Comparison of ENCODE assay signal across 23 mouse cellular contexts in genomic region chr12:21163706-21164105, GRCm38 (mm10).
DNase-seq lines count a peak whose midpoint lies in the region; ATAC-seq and TF ChIP-seq lines count a peak whose summit lies in the region.
"Had no signal": no experiment of that assay in that cellular context is flagged by ENCODE, and none has a peak within 500 bp of the region (broad histone marks: within the 10 kb centered on the region; RNA-seq: fewer than 3 reads in every experiment).

No protein-coding gene starts in this region.

- H3K4me3 ChIP-seq in heart, embryonic 13.5 days = no peak overlapping the region
- no peak overlapping the region for H3K4me3 ChIP-seq in kidney, adult 2 months (ENCODE audit: insufficient read depth, low read depth, low read length)
- H3K4me3 ChIP-seq in stomach, embryonic 15.5 days (replicated peaks) = no peak overlapping the region
- H3K4me3 ChIP-seq: embryonic facial prominence, embryonic 12.5 days; erythroblast, embryonic 14.5 days; forebrain, embryonic 13.5 days; hindbrain, embryonic 10.5 days; midbrain, embryonic 12.5 days had no signal

- no peak overlapping the region for H3K9ac ChIP-seq in heart, embryonic 13.5 days
- no peak overlapping the region for H3K9ac ChIP-seq in stomach, embryonic 15.5 days
- H3K9ac ChIP-seq: embryonic facial prominence, embryonic 12.5 days; forebrain, embryonic 13.5 days; liver, embryonic 14.5 days; midbrain, embryonic 12.5 days had no signal

- H3K4me2 ChIP-seq in heart, embryonic 13.5 days = no peak overlapping the region
- H3K4me2 ChIP-seq in stomach, embryonic 15.5 days = no peak overlapping the region
- H3K4me2 ChIP-seq: embryonic facial prominence, embryonic 12.5 days; forebrain, embryonic 13.5 days; heart, embryonic 11.5 days; midbrain, embryonic 12.5 days had no signal

- peaks cover 73% of the 10 kb centered on the region for H3K4me1 ChIP-seq in heart, embryonic 13.5 days
- peaks cover 9% of the 10 kb centered on the region for H3K4me1 ChIP-seq in kidney, adult 2 months (ENCODE audit: control insufficient read depth, insufficient read depth, low read length)
- H3K4me1 ChIP-seq in stomach, embryonic 15.5 days = peaks cover 43% of the 10 kb centered on the region

- ATAC-seq in heart, embryonic 13.5 days (ENCODE audit: extremely low read depth, insufficient number of reproducible peaks, low FRiP score, low TSS enrichment) = no peak
- ATAC-seq in stomach, embryonic 15.5 days (ENCODE audit: insufficient read depth, low FRiP score, low read depth) = no peak
- ATAC-seq: activated CD4-positive, CD25-positive, alpha-beta regulatory T cell, adult 4 months; forebrain, embryonic 13.5 days; hindbrain, postnatal 0 days had no signal

- H3K9me3 ChIP-seq in heart, embryonic 13.5 days = no peaks in the 10 kb centered on the region
- H3K9me3 ChIP-seq in stomach, embryonic 15.5 days = no peaks in the 10 kb centered on the region
- H3K9me3 ChIP-seq: embryonic facial prominence, embryonic 12.5 days; forebrain, embryonic 13.5 days had no signal

- WGBS in heart, embryonic 13.5 days = 64% methylated on average over 3 of the region's 3 CpGs
- 37% methylated on average over 3 of the region's 3 CpGs for WGBS in kidney, adult 2 months
- 47% methylated on average over 3 of the region's 3 CpGs for WGBS in stomach, embryonic 15.5 days

- H3K27me3 ChIP-seq in heart, embryonic 13.5 days (replicated peaks) = no peaks in the 10 kb centered on the region
- H3K27me3 ChIP-seq in kidney, adult 2 months (replicated peaks; ENCODE audit: control insufficient read depth, insufficient read depth, low read length) = no peaks in the 10 kb centered on the region
- H3K27me3 ChIP-seq in stomach, embryonic 15.5 days (replicated peaks) = no peaks in the 10 kb centered on the region
- H3K27me3 ChIP-seq: embryonic facial prominence, embryonic 12.5 days; forebrain, embryonic 13.5 days; midbrain, embryonic 12.5 days had no signal

- TF ChIP-seq CTCF in kidney, adult 2 months (conservative IDR thresholded peaks at IDR 0.05; ENCODE audit: insufficient read depth, insufficient read length, low read depth, low read length) = no peak

- no peaks in the 10 kb centered on the region; the same call in 1 of the 2 replicates for H3K36me3 ChIP-seq in heart, embryonic 13.5 days
- no peaks in the 10 kb centered on the region for H3K36me3 ChIP-seq in kidney, adult 2 months (ENCODE audit: control insufficient read depth, insufficient read depth, low read length)
- no peaks in the 10 kb centered on the region for H3K36me3 ChIP-seq in stomach, embryonic 15.5 days
- H3K36me3 ChIP-seq: G1E had no signal

- TF ChIP-seq POLR2A in kidney, adult 2 months (IDR thresholded peaks at IDR 0.05; ENCODE audit: low read depth, low read length) = no peak

- DNase-seq in heart, adult 18-20 months = no peak
- DNase-seq in kidney, adult 2 months = peak; percentile 46
- DNase-seq in kidney, adult 9 months = no peak
- peak; percentile 59 for DNase-seq in urinary bladder, postnatal 14 days (ENCODE audit: low spot score)
- no peak for DNase-seq in urinary bladder, postnatal 25 days (ENCODE audit: low spot score)
- DNase-seq in c-Kit-positive CD71-positive TER-119-positive erythroid progenitor cells, embryonic 14.5 days (ENCODE audit: low spot score) = no peak
- DNase-seq: cerebellum, adult 11 months; cerebellum, postnatal 10 days; gastrocnemius, postnatal 14 days; spleen, adult 18-20 months; thymus, adult 2 months had no signal

- H3K27ac ChIP-seq in heart, embryonic 13.5 days (replicated peaks) = peak overlapping the region; percentile 54
- no peak overlapping the region; the same call in 1 of the 2 replicates for H3K27ac ChIP-seq in kidney, adult 2 months (ENCODE audit: insufficient read depth, low read depth, low read length)
- peak overlapping the region; percentile 44; the same call in 1 of the 2 replicates for H3K27ac ChIP-seq in stomach, embryonic 15.5 days
- H3K27ac ChIP-seq: embryonic facial prominence, embryonic 12.5 days; forebrain, embryonic 13.5 days; hindbrain, embryonic 10.5 days; hindbrain, postnatal 0 days; liver, embryonic 14.5 days; midbrain, embryonic 12.5 days had no signal

Comparison
In these comparisons a context has a peak if more than half of its experiments do, and no peak if none do; other contexts are left out.
1. DNase-seq: peak in kidney, adult 2 months (single experiment) and urinary bladder, postnatal 14 days (single experiment); none in heart, adult 18-20 months (0 of 2), kidney, adult 9 months (single experiment), urinary bladder, postnatal 25 days (single experiment) and c-Kit-positive CD71-positive TER-119-positive erythroid progenitor cells, embryonic 14.5 days (single experiment).